Mouse (Mus musculus): ENCODE measurements around the gene Tmem127.

- TF ChIP-seq CTCF (IDR thresholded peaks at IDR 0.05; ENCODE audit: low read depth, low read length), result no peak
- TF ChIP-seq POLR2AphosphoS5 (IDR thresholded peaks at IDR 0.05; ENCODE audit: insufficient replicate concordance, low read depth, low read length), result no peak
- no peak for TF ChIP-seq TAL1 (conservative IDR thresholded peaks at IDR 0.05; ENCODE audit: low read depth, low read length)
- no peak for TF ChIP-seq GATA1 (IDR thresholded peaks at IDR 0.05; ENCODE audit: borderline replicate concordance, low read length)
- no peak for TF ChIP-seq GATA2 (IDR thresholded peaks at IDR 0.05; ENCODE audit: borderline replicate concordance, low read depth, low read length)
Observed at GRCm38 (mm10) chr2:127306123-127306522, 58.4 kb downstream of the Tmem127 start.
